Mouse (Mus musculus) ES-E14 (cell line): ENCODE measurements around the gene Slc37a1. TPM values are rescaled to one million over a fixed set of nuclear protein-coding genes. Genes with fewer than 3 reads are reported as not detected.

Source experiments
- DNase-seq: peaks from one replicate; pipeline ENCODE4 v3.0.0-alpha.2; 2013; ENCODE audit warnings: low read depth, low spot score
- H3K27ac ChIP-seq: 2 replicates; pipeline ENCODE4 v1.5.1; 2012; ENCODE audit warnings: low read depth, mild to moderate bottlenecking, low read length, moderate library complexity, mixed read lengths; ENCODE audit not compliant: poor library complexity, insufficient read depth, severe bottlenecking
- H3K36me3 ChIP-seq: 2 replicates; pipeline ENCODE4 v1.6.1; 2012; ENCODE audit warnings: mild to moderate bottlenecking, low read length, moderate library complexity, mixed read lengths; ENCODE audit not compliant: control insufficient read depth, poor library complexity, insufficient read depth, severe bottlenecking
- H3K4me1 ChIP-seq, 2 experiments: fragments of 150-350 bp in 1 of 2; sonication (generic) in 1 of 2; 2 replicates each; pipeline ENCODE4 v1.6.1; 2012; ENCODE audit warnings: low read length in 2 of 2, mild to moderate bottlenecking in 1 of 2, mixed read lengths in 1 of 2; ENCODE audit not compliant: control insufficient read depth in 2 of 2, insufficient read depth in 2 of 2, poor library complexity in 1 of 2
- H3K4me3 ChIP-seq, 2 experiments: fragments of 150-350 bp in 1 of 2; sonication (generic) in 1 of 2; 2 replicates each; pipeline ENCODE4 v1.5.1; 2012; ENCODE audit warnings: low read length in 2 of 2, low read depth in 1 of 2, mild to moderate bottlenecking in 1 of 2, mixed read lengths in 1 of 2; ENCODE audit not compliant: insufficient read depth in 1 of 2, poor library complexity in 1 of 2, severe bottlenecking in 1 of 2
- H3K9ac ChIP-seq: 2 replicates; pipeline ENCODE4 v1.6.1; 2012; ENCODE audit warnings: low read depth, mild to moderate bottlenecking, low read length, mixed read lengths; ENCODE audit not compliant: poor library complexity, insufficient read depth, severe bottlenecking
- H3K9me3 ChIP-seq: fragments of 150-350 bp; sonication (generic); 2 replicates; pipeline ENCODE4 v1.6.1; 2012; ENCODE audit warnings: low read depth, mild to moderate bottlenecking, low read length; ENCODE audit not compliant: control insufficient read depth, insufficient read depth
- CHD2 ChIP-seq: IDR thresholded peaks from 2 replicates; pipeline ENCODE4 v1.6.1; 2014; ENCODE audit warnings: mild to moderate bottlenecking, low read depth, low read length, inconsistent platforms
- HCFC1 ChIP-seq: IDR thresholded peaks from 2 replicates; pipeline ENCODE4 v1.6.1; 2012; ENCODE audit warnings: low read length, inconsistent platforms, borderline replicate concordance; ENCODE audit not compliant: insufficient read depth
- MAFK ChIP-seq: IDR thresholded peaks from 2 replicates; pipeline ENCODE4 v1.6.1; 2014; ENCODE audit warnings: mild to moderate bottlenecking, low read depth, low read length, inconsistent platforms; ENCODE audit not compliant: insufficient read depth
- ZC3H11A ChIP-seq: IDR thresholded peaks from 2 replicates; pipeline ENCODE4 v1.6.1; 2012; ENCODE audit warnings: low read depth, mild to moderate bottlenecking, inconsistent platforms, low read length, borderline replicate concordance
- ZNF384 ChIP-seq: IDR thresholded peaks from 2 replicates; pipeline ENCODE4 v1.6.1; 2012; ENCODE audit warnings: low read depth, low read length, inconsistent platforms
- in situ Hi-C, 2 experiments: fragments of 600-800 bp; cut with MboI; formaldehyde crosslinking; loops; one replicate each; pipeline ENCODE4 v1.15.1; 2025; ENCODE audit warnings: low sequenced_read_pairs in 2 of 2, inconsistent platforms in 1 of 2; ENCODE audit not compliant: unreplicated experiment in 2 of 2
- total RNA-seq: library from RNA; depleted of rRNA; stranded (reverse); fragments of 300-350 nt; gene quantifications from 2 replicates; pipeline ENCODE4 v1.2.3, GENCODE M21; 2012

Slc37a1 gene
- total RNA-seq, 1 experiment: 37.5 TPM

GRCm38 (mm10) chr17:31295215-31295891 is 8.8 kb downstream of the Slc37a1 start:
- H3K9ac ChIP-seq: peak overlapping the region; percentile 73; the same call in 1 of the 2 replicates
- H3K4me1 ChIP-seq: peaks cover 7 to 19% of the 10 kb centered on the region in 2 experiments
- in situ Hi-C loops: no loop called here
- no peak for TF ChIP-seq ZNF384
- TF ChIP-seq ZC3H11A: no peak
- TF ChIP-seq MAFK: no peak
- no peak for TF ChIP-seq HCFC1
- peak overlapping the region; percentile 76 to 83 for H3K4me3 ChIP-seq
- no peak for DNase-seq
- H3K9me3 ChIP-seq: no peaks in the 10 kb centered on the region
- peak overlapping the region; percentile 72; the same call in 1 of the 2 replicates for H3K27ac ChIP-seq
- H3K36me3 ChIP-seq: no peaks in the 10 kb centered on the region

- in situ Hi-C loops: no loop called here
- peak; percentile 33; the same call in 1 of the 2 replicates for TF ChIP-seq HCFC1
- no peak for TF ChIP-seq ZNF384
- no peak for TF ChIP-seq CHD2
- no peak for TF ChIP-seq ZC3H11A
- no peaks in the 10 kb centered on the region for H3K9me3 ChIP-seq
- no peaks in the 10 kb centered on the region for H3K36me3 ChIP-seq
- H3K4me3 ChIP-seq: peak overlapping the region; percentile 76 to 83
- peak overlapping the region; percentile 73 for H3K9ac ChIP-seq
- no peak for DNase-seq
- H3K27ac ChIP-seq: peak overlapping the region; percentile 34; the same call in 1 of the 2 replicates
- peaks cover 7 to 21% of the 10 kb centered on the region in 2 experiments for H3K4me1 ChIP-seq
Measured at GRCm38 (mm10) chr17:31295892-31296781, 9.5 kb downstream of the Slc37a1 start.

GRCm38 (mm10) chr17:31297521-31297939 is 10.9 kb downstream of the Slc37a1 start:
- TF ChIP-seq MAFK: no peak
- in situ Hi-C loops: no loop called here
- H3K9me3 ChIP-seq: no peaks in the 10 kb centered on the region
- no peak overlapping the region; the same call in 1 of the 2 replicates for H3K9ac ChIP-seq
- H3K36me3 ChIP-seq: no peaks in the 10 kb centered on the region
- no peak overlapping the region; the same call in 1 of the 2 replicates for H3K27ac ChIP-seq
- DNase-seq: no peak
- H3K4me1 ChIP-seq: peaks cover 8 to 24% of the 10 kb centered on the region in 2 experiments
- peak overlapping the region in 1 of 2 experiments; percentile 83; a peak in 3 of 4 replicates for H3K4me3 ChIP-seq

GRCm38 (mm10) chr17:31298419-31299209 is 12.0 kb downstream of the Slc37a1 start:
- no peak overlapping the region for H3K4me3 ChIP-seq
- H3K9ac ChIP-seq: no peak overlapping the region
- TF ChIP-seq ZC3H11A: no peak
- no peak for TF ChIP-seq CHD2
- TF ChIP-seq ZNF384: no peak
- TF ChIP-seq MAFK: no peak
- no peak for TF ChIP-seq HCFC1
- H3K36me3 ChIP-seq: no peaks in the 10 kb centered on the region
- DNase-seq: no peak
- no peak overlapping the region for H3K27ac ChIP-seq
- peaks cover 12 to 34% of the 10 kb centered on the region in 2 experiments for H3K4me1 ChIP-seq
- in situ Hi-C loops: no loop called here
- no peaks in the 10 kb centered on the region for H3K9me3 ChIP-seq
